8 mouse cellular contexts compared by ENCODE assay signal in the genomic region with DNA sequence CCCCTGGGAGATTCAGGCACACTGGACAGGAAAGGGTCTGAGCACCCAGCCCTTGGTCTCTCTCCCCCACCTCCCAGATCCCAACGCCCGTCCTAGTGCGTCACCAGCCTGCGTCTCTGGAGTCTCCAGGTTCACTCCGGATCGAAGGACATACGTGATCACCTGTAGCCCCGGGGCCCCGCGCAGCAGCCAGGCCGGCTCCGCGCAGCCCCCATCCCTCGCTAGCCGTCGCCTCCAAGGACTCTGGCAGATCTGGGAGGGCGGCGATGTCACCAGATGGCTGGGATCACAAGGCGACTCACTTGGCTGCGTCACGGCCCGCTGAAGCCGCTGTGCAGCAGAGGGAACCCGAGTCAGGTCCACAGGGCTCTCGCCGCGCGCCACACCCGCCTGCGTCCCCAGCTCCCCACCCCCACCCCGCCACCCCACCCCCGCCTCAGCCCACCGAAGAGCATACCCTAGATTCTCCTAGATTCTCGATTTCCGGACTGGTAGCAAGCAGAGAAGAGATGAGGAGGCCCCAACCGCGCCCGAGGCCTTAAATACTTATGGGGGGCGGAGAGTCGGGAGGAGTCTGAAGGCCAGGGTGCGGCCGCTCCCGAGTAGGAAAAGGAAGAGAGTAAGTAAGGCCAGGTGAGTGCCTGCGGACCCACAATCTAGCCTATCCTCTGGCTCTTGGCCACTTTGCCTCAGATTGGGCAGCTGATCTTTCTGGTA. TPM values are rescaled to one million over a fixed set of nuclear protein-coding genes. Genes with fewer than 3 reads are reported as not detected.
DNase-seq lines count a peak whose midpoint lies in the region; ATAC-seq and TF ChIP-seq lines count a peak whose summit lies in the region.

No protein-coding gene starts in this region.

- peak overlapping the region; percentile 70; the same call in 1 of the 2 replicates for H3K27ac ChIP-seq in forebrain, postnatal 0 days (ENCODE audit: low read depth, low read length)

- peak overlapping the region; percentile 91 for H3K9ac ChIP-seq in forebrain, postnatal 0 days

- TF ChIP-seq CTCF in forebrain, postnatal 0 days (IDR thresholded peaks at IDR 0.05; ENCODE audit: low read depth), result no peak

- intact Hi-C loops in heart, postnatal 25 days (cut with DNase I), result no loop called here

- peak overlapping the region; percentile 77 for H3K4me2 ChIP-seq in forebrain, postnatal 0 days (ENCODE audit: low read depth)

- 2% methylated on average over 44 of the region's 44 CpGs for WGBS in forebrain, postnatal 0 days

- H3K36me3 ChIP-seq in forebrain, postnatal 0 days (ENCODE audit: insufficient read depth), result no peaks in the 10 kb centered on the region

- peak overlapping the region; percentile 66 for H3K4me3 ChIP-seq in forebrain, postnatal 0 days (ENCODE audit: low read depth, low read length)

- peak; percentile 81 for DNase-seq in NIH3T3 (ENCODE audit: low read depth)
- DNase-seq in cerebellum, adult 18-20 months, result peak; percentile 78 to 80
- peak; percentile 49 for DNase-seq in forebrain, postnatal 0 days
- peak; percentile 58 for DNase-seq in heart, postnatal 25 days (ENCODE audit: low spot score)
- DNase-seq in layer of hippocampus, adult 18-20 months (ENCODE audit: low spot score in 2 of 2), result peak; percentile 35 to 59
- DNase-seq in lung, adult 18-20 months, result peak; percentile 83 to 85
- peak; percentile 38 for DNase-seq in ovary, postnatal 10 days (ENCODE audit: low spot score)
- DNase-seq in yolk sac, embryonic 10.5 days (ENCODE audit: low spot score), result peak; percentile 79

- ATAC-seq in forebrain, postnatal 0 days, result peak; percentile 87

- no peaks in the 10 kb centered on the region for H3K9me3 ChIP-seq in forebrain, postnatal 0 days (ENCODE audit: low read length)

- no peaks in the 10 kb centered on the region for H3K4me1 ChIP-seq in forebrain, postnatal 0 days (ENCODE audit: insufficient read depth)

- H3K27me3 ChIP-seq in forebrain, postnatal 0 days (ENCODE audit: insufficient read depth, low read length), result no peaks in the 10 kb centered on the region

RNA-seq across cellular contexts. Expression of gene Nqo2, which starts 28.9 kb away (rescaled TPM):
- total RNA-seq in forebrain, postnatal 0 days (2014; rRNA removed), result 4.0 and 4.7 TPM in 2 replicates
- 4.7 and 6.3 TPM in 2 replicates for polyA plus RNA-seq in forebrain, postnatal 0 days (2015; fragmentation: Nextera tagmentation; extraction: Ambion mirVana)
- total RNA-seq in heart, postnatal 25 days (2021), result 10 to 100 TPM; 38.6 to 38.9 TPM
- 1 to 10 TPM; 6.9 to 8.6 TPM for total RNA-seq in layer of hippocampus, adult 18-20 months (2021)

RNA-seq across cellular contexts. Expression of gene Serpinb6c, which starts 30.1 kb away (rescaled TPM):
- total RNA-seq in forebrain, postnatal 0 days (2014; rRNA removed), result 0.85 and 2.2 TPM in 2 replicates
- polyA plus RNA-seq in forebrain, postnatal 0 days (2015; fragmentation: Nextera tagmentation; extraction: Ambion mirVana), result 0.18 and 0.23 TPM in 2 replicates
- not detected for total RNA-seq in heart, postnatal 25 days (2021)
- total RNA-seq in layer of hippocampus, adult 18-20 months (2021), result under 1 TPM; 0.25 to 0.47 TPM

Comparison
In these comparisons a context has a peak if more than half of its experiments do, and no peak if none do; other contexts are left out.
1. Peak in every context shown above with its lines: DNase-seq, ATAC-seq, H3K4me3 ChIP-seq and H3K27ac ChIP-seq.